Mouse (Mus musculus) frontal cortex, adult 2 months (tissue): ENCODE data around the gene Rbm34. TPM values are rescaled to one million over a fixed set of nuclear protein-coding genes. Genes with fewer than 3 reads are reported as not detected.
"Not testable (repeated sequence)": the region's sequence is repeated elsewhere in the genome, so short reads cannot be mapped to it uniquely, and the experiment has no call there.

ENCODE experiments used
- DNase-seq, 2 experiments: peaks; one replicate each; pipeline ENCODE4 v3.0.0; 2022; ENCODE audit warnings: low spot score in 1 of 2; ENCODE audit errors: extremely low spot score in 1 of 2
- polyA plus RNA-seq: library from polyadenylated mRNA; depleted of rRNA; stranded (reverse); fragments of >200 nt; gene quantifications from 2 replicates; pipeline ENCODE4 v1.2.3, GENCODE M21; 2012; rRNA removed

Rbm34 gene
- 9.6 and 11.6 TPM in 2 replicates for polyA plus RNA-seq

DNA sequence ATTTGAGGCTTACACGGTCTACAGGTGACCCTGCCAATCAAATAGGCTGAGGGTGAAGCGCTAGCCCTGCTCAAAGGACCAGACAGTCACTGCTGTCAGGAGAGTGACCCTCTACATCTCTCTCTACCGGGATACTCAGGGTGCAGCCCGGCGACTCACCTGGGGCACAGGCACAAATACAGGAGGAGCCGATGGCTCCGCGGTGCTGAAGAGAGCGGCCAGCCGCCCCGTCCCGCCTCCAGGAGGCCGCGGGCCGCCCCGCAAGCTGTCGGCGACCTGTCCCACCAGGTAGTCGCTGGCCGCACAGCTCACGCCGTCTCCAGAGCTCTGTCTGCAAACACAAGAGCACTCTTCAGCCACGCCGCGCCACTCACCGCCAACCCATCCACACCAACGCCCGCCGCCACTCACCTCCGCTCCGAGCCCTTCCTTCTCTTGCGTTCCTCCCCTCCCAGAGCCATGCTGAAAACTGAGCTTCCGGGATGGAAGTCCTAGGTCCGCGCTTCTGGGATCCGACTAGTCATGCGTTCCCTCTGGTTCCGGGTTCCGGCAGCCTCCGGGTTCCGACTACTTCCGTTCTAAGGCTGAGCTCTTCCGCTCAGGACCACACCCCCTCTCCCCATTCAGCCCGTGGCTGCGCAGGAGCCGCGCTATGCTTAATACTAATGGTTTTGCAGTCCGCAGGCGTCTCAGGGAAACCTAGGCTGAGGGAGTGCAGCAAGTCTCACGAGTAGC, at the start of gene Rbm34:
Gene Rbm34 (minus strand): TSS at position 493 of the 735 bp plus-strand sequence.
- peak; percentile 74 to 98 for DNase-seq

DNA sequence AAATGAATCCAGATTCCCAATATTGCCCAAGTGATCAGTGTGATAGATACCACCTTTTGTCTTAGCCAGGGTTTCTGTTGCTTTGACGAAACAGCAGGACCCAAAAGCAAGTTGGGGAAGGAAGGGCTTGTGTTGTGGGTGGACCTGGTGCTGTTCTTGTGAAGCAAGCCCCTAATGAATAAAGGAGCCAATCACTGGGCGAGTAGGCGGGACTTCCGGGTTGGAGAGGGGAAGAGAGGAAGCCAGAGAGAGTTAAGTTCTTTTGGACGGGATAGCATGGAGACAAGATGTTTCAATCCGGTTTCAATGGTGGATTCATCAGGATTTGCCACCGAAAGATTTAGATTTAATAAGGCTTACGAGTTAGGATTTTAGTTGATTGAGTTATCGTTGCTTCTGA, 40.8 kb upstream of the Rbm34 start:
- DNase-seq: no peak

DNA sequence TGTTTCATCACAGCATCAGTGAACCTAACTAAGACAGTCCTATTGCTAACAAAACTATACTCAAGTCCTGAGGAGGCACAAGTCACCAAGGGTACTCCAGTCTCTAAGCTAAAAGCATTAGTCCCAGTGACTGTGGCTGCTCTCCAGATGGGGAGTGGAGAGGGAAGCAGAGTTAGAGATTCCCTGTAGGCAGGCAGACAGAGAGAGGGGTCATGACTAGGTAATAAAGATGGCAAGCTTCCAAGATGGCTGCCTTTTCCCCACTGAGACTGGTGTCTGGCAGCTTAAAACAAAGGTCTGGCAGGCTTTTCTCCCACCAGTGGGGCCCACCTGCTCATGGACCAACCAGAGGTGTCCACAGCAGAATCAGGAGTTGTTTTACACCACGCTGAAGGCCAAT, 23.6 kb upstream of the Rbm34 start:
- no peak for DNase-seq

DNA sequence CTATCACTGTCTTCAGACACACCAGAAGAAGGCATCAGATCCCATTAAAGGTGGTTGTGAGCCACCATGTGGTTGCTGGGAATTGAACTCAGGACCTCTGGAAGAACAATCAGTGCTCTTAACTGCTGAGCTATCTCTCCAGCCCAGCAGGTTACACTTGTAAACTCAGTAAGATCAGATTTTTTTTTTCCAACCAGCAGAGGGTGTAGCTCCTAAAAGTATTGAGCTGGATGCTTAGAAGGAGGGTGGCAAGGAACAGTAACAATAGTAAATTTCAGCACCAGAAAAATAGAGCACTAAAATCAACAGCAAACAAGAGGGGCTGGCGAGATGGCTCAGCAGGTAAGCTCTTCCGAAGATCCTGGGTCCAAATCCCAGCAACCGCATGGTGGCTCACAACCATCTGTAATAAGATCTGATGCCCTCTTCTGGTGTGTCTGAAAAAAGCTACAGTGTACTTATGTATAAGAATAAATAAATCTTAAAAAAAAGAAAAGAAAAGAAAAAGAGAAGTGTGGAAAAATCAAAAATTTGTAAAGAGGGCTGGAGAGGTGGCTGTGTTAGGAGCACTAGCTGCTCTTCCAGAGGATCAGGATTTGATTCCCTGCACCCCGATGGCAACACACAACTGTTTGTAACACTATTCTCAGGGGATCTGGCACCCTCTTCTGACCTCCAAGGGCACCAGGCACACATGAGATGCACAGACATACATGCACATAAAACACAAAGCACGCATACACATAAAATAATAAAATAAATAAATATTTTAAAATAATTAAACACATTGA, 18.7 kb upstream of the Rbm34 start:
- DNase-seq: no peak

GRCm38 (mm10) chr8:126988346-126989006, 17.6 kb upstream of the Rbm34 start:
- DNase-seq: no peak

DNA sequence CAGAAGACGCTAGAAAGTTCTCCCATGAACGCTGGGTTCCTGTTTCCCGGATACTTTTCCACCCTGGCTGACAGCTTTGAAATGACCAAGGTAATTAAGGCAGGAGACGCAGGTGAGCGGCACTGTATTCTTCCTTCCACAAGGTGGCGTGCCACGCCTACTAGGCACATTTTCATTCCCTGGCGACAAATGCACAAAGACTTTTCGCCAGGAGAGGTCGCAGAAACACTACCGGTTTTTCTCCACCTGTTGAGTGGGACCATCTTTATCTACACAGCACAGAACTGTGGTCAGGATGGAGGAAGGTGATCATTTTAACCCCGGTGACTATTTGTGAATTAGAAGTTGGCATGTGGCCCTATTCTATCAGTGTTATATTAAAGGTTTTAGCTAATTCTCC, 15.6 kb upstream of the Rbm34 start:
- DNase-seq: peak; percentile 52 to 93

GRCm38 (mm10) chr8:126980046-126980445, 9.2 kb upstream of the Rbm34 start:
- no peak for DNase-seq

DNA sequence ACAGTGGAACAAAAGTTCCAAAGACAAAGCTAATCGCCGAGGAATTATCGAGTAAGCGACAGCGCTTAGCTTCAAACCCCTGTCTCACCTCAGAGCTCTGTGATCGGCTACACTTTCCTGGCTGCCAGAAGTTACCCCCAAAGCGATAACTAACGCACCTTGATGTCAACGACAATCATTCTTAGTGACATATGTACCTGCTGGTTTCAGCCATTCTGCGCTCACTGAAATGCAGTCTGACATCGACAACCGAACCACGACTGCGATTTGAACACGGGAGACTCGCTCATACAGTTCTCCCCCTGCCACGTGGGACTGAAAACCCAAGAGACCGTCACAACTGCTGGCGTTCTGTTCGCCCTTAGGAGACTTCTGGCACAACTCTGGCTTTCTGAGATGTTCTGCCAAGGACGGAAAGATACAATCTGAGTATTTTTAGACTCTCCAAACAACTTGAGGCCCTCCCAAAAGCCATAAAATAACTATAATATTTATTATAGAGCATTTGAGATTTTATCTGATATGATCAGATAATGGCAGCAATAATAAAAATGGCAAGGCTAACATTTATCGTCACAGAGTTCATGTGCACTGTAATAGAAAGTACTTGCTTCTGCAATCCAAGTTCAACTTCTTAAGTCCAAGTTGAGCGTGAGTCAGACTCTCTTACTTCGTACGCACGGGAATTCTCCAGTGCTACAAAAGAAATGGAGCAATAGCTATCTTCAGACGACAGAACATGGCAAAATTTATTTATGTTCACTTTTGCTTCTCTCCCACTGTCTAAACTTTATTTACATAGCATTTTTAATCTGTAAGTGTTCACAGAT, 8.4 kb upstream of the Rbm34 start:
- no peak for DNase-seq

DNA sequence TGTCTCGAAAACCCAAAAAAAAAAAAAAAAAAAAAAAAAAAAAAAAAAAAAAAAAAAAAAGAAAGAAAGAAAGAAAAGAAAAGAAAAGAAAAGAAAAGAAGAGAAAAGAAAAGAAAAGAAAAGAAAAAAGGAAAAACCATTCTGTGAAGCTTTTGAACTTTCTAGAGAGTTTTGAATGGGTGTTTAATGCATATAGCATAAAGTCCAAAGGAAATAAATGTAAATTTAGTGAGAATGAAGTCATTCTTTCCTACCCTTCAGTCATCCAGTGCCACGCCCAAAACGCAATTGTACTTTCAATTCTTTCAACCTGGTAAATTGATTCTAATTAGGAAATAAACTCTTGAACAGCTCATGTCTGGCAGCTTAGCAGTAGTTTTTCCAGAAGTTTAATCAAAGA, 7.7 kb upstream of the Rbm34 start:
- not testable (repeated sequence) for DNase-seq

- no peak for DNase-seq
Observed at GRCm38 (mm10) chr8:126978028-126978427, 7.2 kb upstream of the Rbm34 start.

DNA sequence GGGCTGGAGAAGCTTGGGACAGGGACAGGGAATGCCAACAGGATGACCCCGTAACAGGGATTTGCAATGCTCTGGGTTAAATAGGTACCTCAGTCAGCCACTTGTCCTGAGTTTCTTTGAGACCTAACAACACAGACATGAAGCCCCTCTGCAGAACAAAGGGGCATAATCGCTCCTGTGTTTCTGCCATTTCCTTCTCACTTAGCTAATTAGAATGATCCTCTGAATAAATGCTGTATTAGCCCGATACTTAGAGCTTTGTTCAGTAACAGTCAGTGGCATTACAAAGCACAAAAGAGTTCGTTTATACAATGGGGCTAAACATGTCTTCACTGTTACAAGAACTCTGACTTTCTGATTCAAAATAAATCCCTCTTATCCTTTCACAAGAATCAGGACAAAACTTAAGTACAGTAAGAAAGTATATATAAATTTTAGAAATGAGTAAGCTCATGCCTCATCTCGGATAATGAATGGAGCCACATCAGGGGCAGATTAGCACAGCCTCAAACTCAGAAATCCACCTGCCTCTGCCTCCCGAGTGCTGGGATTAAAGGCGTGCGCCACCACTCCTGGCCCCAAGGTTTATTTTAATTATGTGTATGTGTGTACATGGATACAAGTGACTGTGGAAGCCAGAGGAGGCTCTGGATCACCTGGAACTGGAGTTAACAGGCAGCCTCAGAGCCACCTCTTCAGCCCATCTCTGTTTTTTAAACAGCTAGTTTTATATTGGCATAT, 5.9 kb upstream of the Rbm34 start:
- no peak for DNase-seq

GRCm38 (mm10) chr8:126975706-126976105, 4.8 kb upstream of the Rbm34 start:
- peak in 1 of 2 experiments; percentile 80 for DNase-seq

DNA sequence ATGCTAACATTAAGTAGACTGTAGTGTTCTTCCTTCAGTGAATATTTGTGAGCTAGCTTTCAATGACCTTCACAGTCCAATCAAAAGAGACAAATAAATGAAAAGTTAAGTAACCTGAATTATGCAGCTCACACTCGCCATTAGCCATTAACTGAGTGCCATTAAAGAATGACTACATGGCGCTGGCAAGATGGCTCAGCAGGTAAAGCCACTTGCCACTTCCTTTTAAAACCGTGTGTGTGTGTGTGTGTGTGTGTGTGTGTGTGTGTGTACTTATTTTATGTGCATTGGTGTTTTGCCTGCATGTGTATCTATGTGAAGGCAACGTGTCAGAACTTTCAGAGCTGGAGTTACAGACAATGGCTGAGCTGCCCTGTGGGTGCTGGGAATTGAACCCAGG, 3.6 kb upstream of the Rbm34 start:
- no peak for DNase-seq

DNA sequence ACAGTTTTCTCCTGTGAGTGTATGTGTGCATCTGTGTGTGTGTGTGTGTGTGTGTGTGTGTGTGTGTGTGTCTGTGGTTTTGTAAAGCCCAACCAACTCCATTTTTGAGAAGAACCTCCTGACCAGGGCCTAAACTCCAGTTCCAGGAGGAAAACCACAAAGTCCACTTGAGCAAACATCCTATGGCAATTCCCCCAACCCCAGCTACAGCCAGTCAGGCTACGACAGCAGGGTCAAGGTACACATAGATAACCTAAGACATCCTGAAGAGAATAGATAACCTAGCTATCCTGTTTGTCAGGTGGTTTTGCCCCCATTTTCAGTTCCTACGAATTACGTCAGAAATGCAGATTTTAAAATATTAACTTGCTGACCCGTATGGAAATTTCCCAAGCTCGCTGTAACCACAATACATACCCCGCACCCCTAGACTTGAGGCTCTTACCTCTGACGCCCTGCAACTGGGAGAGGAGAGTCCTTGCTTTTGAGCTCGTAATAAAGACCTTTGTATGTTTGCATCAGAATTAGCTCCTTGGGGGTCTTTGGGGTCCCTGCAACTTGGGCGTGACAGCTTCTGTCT, 2.9 kb upstream of the Rbm34 start:
- no peak for DNase-seq

GRCm38 (mm10) chr8:126972649-126973048, 1.8 kb upstream of the Rbm34 start:
- no peak for DNase-seq

DNA sequence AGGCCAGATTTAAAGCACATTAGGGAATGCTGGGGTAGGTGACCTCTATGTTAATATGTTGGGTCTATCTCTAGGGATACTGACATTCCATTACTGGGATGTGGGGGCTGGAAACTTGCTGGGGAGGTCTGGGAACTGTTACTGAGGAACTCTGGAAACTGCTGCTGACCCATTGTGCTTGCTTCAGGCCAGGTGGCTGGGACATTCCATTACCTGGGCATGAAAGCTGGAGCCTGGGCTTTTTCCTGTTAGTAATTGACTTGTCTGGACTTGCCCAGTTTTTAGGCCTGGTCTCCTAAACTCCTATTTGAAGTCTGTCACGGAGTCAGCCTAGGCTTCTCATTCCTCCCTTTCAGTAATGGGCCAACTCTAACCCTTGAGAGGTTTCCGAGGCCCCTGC, 1.2 kb upstream of the Rbm34 start:
- no peak for DNase-seq

DNA sequence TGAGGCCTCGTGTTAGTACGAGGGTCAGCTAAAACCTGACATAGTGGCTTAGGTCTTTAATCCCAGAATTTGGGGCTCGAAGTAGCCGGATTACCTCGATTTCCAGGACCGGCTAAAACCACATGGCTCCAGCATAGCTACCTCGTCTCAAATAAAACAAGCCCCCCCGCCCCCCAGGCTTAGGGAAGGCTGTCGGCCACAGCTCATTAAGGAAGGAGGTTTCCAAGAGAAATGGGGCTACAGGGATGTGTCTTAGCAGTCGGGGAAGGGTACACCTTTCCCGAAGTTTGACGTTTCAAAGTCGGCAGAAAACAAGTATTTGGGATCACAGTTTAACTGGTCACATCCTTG, 418 bp upstream of the Rbm34 start:
- DNase-seq: no peak

- no peak for DNase-seq
Observed at GRCm38 (mm10) chr8:126969546-126969945, 1.3 kb downstream of the Rbm34 start.

DNA sequence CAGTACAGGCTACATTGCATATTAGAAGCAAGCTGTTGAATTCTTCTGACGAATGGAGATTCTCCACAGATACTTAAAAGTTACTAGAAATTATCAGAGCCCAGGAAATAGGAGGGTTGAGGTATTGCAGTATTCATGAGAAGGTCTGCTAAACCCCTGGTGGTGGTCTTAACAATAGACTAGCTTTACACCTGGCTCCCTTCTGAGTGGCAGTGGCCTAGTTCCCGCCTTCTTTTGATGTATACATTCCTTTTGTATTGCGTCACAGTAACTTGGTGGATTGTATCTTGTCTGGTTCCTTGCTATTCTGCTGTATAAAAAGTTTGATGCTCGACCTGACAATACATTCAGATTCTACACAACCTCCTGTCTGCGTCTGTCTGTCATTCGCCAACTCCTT, 2.8 kb downstream of the Rbm34 start:
- no peak for DNase-seq

DNA sequence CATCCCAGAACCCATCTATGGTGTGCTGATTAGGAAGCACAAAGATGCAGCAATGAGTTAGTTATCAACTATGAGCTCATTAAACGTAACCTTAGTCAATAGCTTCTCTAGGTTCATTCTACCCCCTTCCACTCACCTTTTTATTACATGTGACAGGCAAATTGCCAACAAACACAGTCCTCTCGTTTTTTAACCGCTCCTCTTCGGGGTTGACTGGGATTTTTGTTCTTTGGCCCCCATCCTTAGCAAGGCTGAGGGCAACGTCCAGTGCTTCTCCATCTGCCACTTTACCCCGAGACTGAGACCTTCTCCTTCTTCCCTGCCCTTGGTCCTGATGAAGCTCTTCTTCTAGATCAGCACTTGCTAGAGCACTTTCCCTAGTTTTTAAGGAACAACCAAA, 5.6 kb downstream of the Rbm34 start:
- no peak for DNase-seq
